Mouse (Mus musculus) A20 (cell line): ENCODE measurements at regions not wholly inside any gene's neighbourhood (a gene's known extent, or its start where the extent isn't known, plus 50 kb on each side); places are given as distances from the start of the nearest gene placed in this dataset.

Source experiments
- DNase-seq: peaks from one replicate; pipeline ENCODE4 v3.0.0-alpha.2; 2011; ENCODE audit warnings: low read depth, low spot score

- DNase-seq, result no peak
Measured at GRCm38 (mm10) chr12:107833001-107833400, 170.4 kb downstream of the Bcl11b start.

- no peak for DNase-seq
Measured at GRCm38 (mm10) chr12:107834512-107834911, 168.9 kb downstream of the Bcl11b start.

- no peak for DNase-seq
Measured at GRCm38 (mm10) chr12:107837741-107838140, 165.7 kb downstream of the Bcl11b start.

GRCm38 (mm10) chr12:107844631-107845030, 158.8 kb downstream of the Bcl11b start:
- DNase-seq, result no peak

- no peak for DNase-seq
Measured at GRCm38 (mm10) chr12:107850591-107850990, 152.8 kb downstream of the Bcl11b start.

- DNase-seq, result no peak
Measured at GRCm38 (mm10) chr12:107852921-107853320, 150.5 kb downstream of the Bcl11b start.

- DNase-seq, result no peak
Measured at GRCm38 (mm10) chr12:107855547-107855946, 147.9 kb downstream of the Bcl11b start.

- DNase-seq, result no peak
Measured at GRCm38 (mm10) chr12:107856421-107857043, 146.9 kb downstream of the Bcl11b start.

GRCm38 (mm10) chr12:107858536-107859280, 144.7 kb downstream of the Bcl11b start:
- DNase-seq, result no peak

- no peak for DNase-seq
Measured at GRCm38 (mm10) chr12:107859750-107860149, 143.7 kb downstream of the Bcl11b start.

GRCm38 (mm10) chr12:107860358-107860757, 143.0 kb downstream of the Bcl11b start:
- no peak for DNase-seq
